Mouse (Mus musculus) granulocyte monocyte progenitor cell, adult 5-6 weeks (primary cell): ENCODE results near the gene Frmpd3. TPM values are rescaled to one million over a fixed set of nuclear protein-coding genes. Genes with fewer than 3 reads are reported as not detected.

ENCODE experiments used
- ATAC-seq: replicated peaks from 2 replicates; pipeline ENCODE4 v1.8.0; 2016; ENCODE audit warnings: mild to moderate bottlenecking, moderate TSS enrichment, inconsistent platforms; ENCODE audit not compliant: poor library complexity, severe bottlenecking
- total RNA-seq, 2 experiments: library from RNA; stranded (forward) in 1 of 2; stranded (reverse) in 1 of 2; fragments of 200-712, 200-1000 nt in 1 of 2; fragments of >200 nt in 1 of 2; fragmentation: Nextera tagmentation in 1 of 2; gene quantifications; 2 replicates each; pipeline ENCODE4 v1.2.3; 2014 to 2017

The Frmpd3 gene
- total RNA-seq, 2 experiments from 2014 or later = not detected

DNA sequence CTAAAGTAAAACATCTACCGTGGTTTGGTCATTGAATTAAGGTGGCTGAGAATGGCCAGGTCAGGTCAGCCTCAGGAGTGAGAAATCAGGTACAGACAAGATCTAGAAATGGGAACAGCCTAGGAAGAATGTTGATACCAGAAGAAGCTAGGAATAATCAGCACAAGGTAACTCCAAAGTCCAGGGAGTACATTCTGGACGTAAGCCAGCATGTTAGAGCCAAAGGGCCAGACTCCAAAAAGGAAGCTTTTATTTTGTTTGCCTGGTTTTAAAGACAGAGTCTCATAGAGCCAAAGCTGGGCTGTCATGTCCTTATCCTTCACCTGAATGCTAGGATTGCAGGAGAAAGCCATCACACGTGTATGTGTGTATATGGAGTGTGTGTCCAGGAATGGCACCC, 108.0 kb downstream of the Frmpd3 start:
- no peak for ATAC-seq

DNA sequence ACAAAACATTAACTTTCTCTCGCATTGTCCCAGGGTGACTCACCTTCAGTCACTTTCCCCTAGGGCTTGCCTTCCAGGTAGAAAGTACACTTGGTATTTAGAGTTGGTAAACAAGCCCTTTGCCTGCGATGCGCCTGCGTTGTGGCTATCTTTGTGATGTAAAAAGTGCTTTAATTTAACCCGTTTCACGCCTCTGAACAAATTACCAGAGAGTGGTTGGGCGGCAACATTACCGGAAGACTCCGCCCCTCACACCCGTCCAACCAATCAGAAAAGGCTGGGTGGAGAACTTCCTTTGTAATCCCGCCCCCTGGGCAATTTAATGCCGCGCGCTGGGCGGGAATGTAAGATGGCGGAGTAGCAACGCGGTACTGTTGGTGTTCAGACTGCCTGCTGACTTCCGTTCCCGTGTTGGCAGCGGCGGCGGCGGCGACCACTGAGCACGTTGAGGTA, 114.2 kb downstream of the Frmpd3 start, which contains the start of gene Prps1:
Gene Prps1 (plus strand): TSS at position 335 of the 453 bp plus-strand sequence.
- peak; percentile 95 for ATAC-seq

DNA sequence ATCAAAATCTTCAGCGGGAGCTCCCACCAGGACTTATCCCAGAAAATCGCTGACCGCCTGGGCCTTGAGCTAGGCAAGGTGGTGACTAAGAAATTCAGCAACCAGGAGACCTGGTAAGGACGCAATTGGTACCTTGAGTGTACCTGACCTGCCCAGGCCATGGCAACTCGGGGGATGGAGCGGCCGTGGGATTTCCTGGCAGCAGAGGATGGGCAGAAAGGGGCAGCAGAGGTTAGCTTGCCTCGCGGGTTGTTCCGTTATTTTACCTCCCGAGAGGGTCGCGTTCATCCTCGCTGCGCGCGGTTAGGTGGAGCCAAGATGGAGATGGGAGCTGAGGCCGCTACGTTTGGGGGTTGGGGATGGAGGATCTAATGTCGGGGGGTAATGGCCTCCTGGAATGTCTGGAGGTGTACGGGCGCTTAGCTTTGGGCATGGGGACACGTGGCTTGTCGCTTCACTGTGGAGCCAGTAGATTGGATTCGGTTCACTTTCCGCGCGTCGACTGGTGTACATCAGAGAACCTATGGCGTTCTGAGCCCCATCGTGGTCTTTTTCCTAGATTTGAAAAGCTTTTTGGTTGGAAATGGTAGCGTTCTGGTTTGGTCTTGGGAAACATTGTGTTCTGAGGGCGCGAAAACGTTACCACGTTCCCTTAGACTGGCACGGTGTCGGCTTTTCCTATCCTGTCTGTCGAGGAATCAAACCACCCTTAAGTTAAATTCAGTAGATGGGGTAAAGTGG, 114.9 kb downstream of the Frmpd3 start:
- ATAC-seq = peak; percentile 38

DNA sequence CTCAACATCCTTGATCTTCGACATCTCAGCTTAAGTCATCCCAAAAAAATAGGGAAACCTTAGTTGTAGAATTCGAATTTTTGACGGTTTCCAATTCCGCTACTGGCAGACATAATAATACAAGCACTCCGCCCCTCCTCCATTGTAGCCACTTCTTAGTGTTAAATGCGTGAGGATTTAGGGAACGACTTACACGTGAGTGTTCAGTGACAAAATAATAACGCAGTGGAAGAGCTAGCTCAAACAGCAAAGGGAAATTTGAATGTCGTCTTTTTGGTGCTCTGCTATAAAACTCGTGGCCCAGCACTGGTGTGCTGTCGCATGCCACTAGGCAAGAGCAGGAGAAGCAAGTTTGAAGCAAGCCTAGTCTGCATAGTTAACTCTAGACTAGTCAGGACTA, 115.4 kb downstream of the Frmpd3 start:
- 0 out of 2 replicates have a peak, but pooled peaks have one; percentile 13 for ATAC-seq

DNA sequence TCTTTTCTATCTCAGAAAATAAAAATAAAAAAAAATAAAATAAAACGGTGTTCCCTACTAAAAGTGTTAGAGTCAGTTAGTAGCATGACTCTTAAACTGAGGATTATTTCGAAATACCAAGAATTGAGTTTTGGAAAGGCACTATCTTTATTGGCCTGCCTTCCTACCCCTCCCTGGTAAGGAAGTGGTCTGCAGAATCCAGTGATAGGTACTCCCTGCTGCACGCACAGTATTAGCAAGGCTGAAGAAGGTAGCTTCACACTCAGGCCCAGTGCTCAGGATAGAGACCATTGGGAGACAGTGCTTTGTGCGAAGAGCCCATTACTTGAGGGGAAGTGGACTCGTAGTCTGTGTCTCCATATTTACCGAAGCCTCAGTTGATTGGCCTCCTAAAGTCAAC, 136.2 kb downstream of the Frmpd3 start:
- peak; percentile 25; the same call in 1 of the 2 replicates for ATAC-seq

DNA sequence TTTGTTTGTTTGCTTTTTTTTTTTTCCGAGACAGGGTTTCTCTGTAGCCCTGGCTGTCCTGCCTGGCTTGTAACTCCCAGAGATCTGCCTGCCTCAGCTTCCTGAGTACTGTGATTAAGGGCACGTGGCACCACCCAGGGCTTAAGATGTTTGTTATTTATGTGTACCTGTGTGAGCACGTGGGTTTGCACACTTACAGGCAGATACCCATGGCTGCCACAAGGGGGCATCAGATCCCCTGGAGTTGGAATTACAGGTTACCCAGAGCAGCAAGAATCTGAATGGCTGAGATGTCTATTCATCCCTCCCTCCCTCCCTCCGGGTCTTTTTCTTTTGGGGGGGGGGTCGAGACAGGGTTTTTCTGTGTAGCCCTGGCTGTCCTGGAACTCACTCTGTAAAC, 137.1 kb downstream of the Frmpd3 start:
- ATAC-seq = peak; percentile 90

Other genes starting within 250 kb of the Frmpd3 start
- gene Prps1, start 114.3 kb downstream of the Frmpd3 start, total RNA-seq (2014; fragmentation: Nextera tagmentation) = 63.6 and 69.8 TPM in 2 replicates
- 56.4 and 78.2 TPM in 2 replicates for gene Prps1, start 114.3 kb downstream of the Frmpd3 start, total RNA-seq (2017)